In genomic region chr8:103879505-103879904, GRCm38 (mm10) we compare ENCODE assay signal across 27 mouse cellular contexts.
DNase-seq lines count a peak whose midpoint lies in the region; ATAC-seq and TF ChIP-seq lines count a peak whose summit lies in the region.
"Had no signal": no experiment of that assay in that cellular context is flagged by ENCODE, and none has a peak within 500 bp of the region (broad histone marks: within the 10 kb centered on the region; RNA-seq: fewer than 3 reads in every experiment).

No protein-coding gene starts in this region.

- no peaks in the 10 kb centered on the region for H3K27me3 ChIP-seq in lung, embryonic 14.5 days (ENCODE audit: insufficient read depth, low read length)
- no peaks in the 10 kb centered on the region for H3K27me3 ChIP-seq in lung, embryonic 16.5 days (ENCODE audit: control insufficient read depth, insufficient read depth, low read depth, low read length)
- H3K27me3 ChIP-seq in hindbrain, embryonic 13.5 days, result no peaks in the 10 kb centered on the region
- H3K27me3 ChIP-seq: CH12.LX; embryonic facial prominence, embryonic 12.5 days; forebrain, embryonic 15.5 days; heart, embryonic 13.5 days; hindbrain, embryonic 15.5 days had no signal

- no peaks in the 10 kb centered on the region for H3K9me3 ChIP-seq in lung, embryonic 14.5 days (ENCODE audit: low read depth, low read length)
- no peaks in the 10 kb centered on the region for H3K9me3 ChIP-seq in lung, embryonic 16.5 days (ENCODE audit: control insufficient read depth, low read length)
- no peaks in the 10 kb centered on the region for H3K9me3 ChIP-seq in hindbrain, embryonic 13.5 days
- H3K9me3 ChIP-seq: embryonic facial prominence, embryonic 12.5 days; embryonic facial prominence, embryonic 15.5 days; forebrain, embryonic 12.5 days; forebrain, embryonic 15.5 days; heart, embryonic 10.5 days; heart, embryonic 13.5 days; hindbrain, embryonic 15.5 days had no signal

- H3K4me3 ChIP-seq in lung, embryonic 14.5 days (ENCODE audit: low read depth, low read length), result no peak overlapping the region
- no peak overlapping the region for H3K4me3 ChIP-seq in lung, embryonic 16.5 days (ENCODE audit: low read length)
- H3K4me3 ChIP-seq in hindbrain, embryonic 13.5 days, result no peak overlapping the region
- H3K4me3 ChIP-seq: embryonic facial prominence, embryonic 12.5 days; embryonic facial prominence, embryonic 15.5 days; forebrain, embryonic 12.5 days; forebrain, embryonic 15.5 days; heart, adult 2 months; heart, embryonic 10.5 days; heart, embryonic 13.5 days; hindbrain, embryonic 15.5 days had no signal

- peak; percentile 80 for DNase-seq in lung, embryonic 14.5 days
- peak; percentile 39 for DNase-seq in lung, postnatal 14 days
- peak; percentile 12 to 38 for DNase-seq in lung, postnatal 4 days
- no peak for DNase-seq in cerebellum, postnatal 4 days (ENCODE audit: low spot score in 2 of 2)
- no peak for DNase-seq in adipocyte (ENCODE audit: low spot score)
- DNase-seq: adrenal gland, adult 8-10 months; adrenal gland, postnatal 36 days; B cell, adult 2 months; cerebellum, adult 18-20 months; cerebellum, adult 9-10 months; cerebellum, postnatal 14 days; gastrocnemius, postnatal 36 days; heart, adult 2 months; heart, postnatal 14 days; heart, postnatal 4 days had no signal

- no peaks in the 10 kb centered on the region for H3K36me3 ChIP-seq in lung, embryonic 14.5 days (ENCODE audit: insufficient read depth)
- H3K36me3 ChIP-seq in lung, embryonic 16.5 days (ENCODE audit: control insufficient read depth, insufficient read depth, low read length), result no peaks in the 10 kb centered on the region
- H3K36me3 ChIP-seq in hindbrain, embryonic 13.5 days, result no peaks in the 10 kb centered on the region
- H3K36me3 ChIP-seq: embryonic facial prominence, embryonic 12.5 days; embryonic facial prominence, embryonic 15.5 days; forebrain, embryonic 12.5 days; forebrain, embryonic 15.5 days; G1E; heart, embryonic 10.5 days; heart, embryonic 13.5 days; hindbrain, embryonic 15.5 days had no signal

- peak; percentile 58; the same call in 1 of the 2 replicates for ATAC-seq in lung, embryonic 14.5 days (ENCODE audit: insufficient read depth)
- ATAC-seq in lung, embryonic 16.5 days (ENCODE audit: low read depth), result peak; percentile 74
- ATAC-seq in hindbrain, embryonic 13.5 days (ENCODE audit: low FRiP score), result no peak
- ATAC-seq: forebrain, embryonic 15.5 days; Patski had no signal

- H3K4me2 ChIP-seq in lung, embryonic 14.5 days, result no peak overlapping the region
- no peak overlapping the region for H3K4me2 ChIP-seq in lung, embryonic 16.5 days (ENCODE audit: low read depth, low read length)
- no peak overlapping the region for H3K4me2 ChIP-seq in hindbrain, embryonic 13.5 days
- H3K4me2 ChIP-seq: embryonic facial prominence, embryonic 12.5 days; embryonic facial prominence, embryonic 15.5 days; forebrain, embryonic 12.5 days; forebrain, embryonic 15.5 days; heart, embryonic 13.5 days; hindbrain, embryonic 15.5 days had no signal

- H3K9ac ChIP-seq in lung, embryonic 14.5 days, result no peak overlapping the region
- H3K9ac ChIP-seq in lung, embryonic 16.5 days (ENCODE audit: low read length), result no peak overlapping the region
- no peak overlapping the region for H3K9ac ChIP-seq in hindbrain, embryonic 13.5 days
- H3K9ac ChIP-seq: embryonic facial prominence, embryonic 12.5 days; embryonic facial prominence, embryonic 15.5 days; forebrain, embryonic 12.5 days; forebrain, embryonic 15.5 days; heart, embryonic 13.5 days; hindbrain, embryonic 15.5 days had no signal

- H3K27ac ChIP-seq in lung, embryonic 14.5 days (ENCODE audit: low read depth), result no peak overlapping the region
- H3K27ac ChIP-seq in lung, embryonic 16.5 days (ENCODE audit: low read length), result no peak overlapping the region
- no peak overlapping the region for H3K27ac ChIP-seq in hindbrain, embryonic 13.5 days
- H3K27ac ChIP-seq: embryonic facial prominence, embryonic 12.5 days; forebrain, embryonic 12.5 days; forebrain, embryonic 15.5 days; heart, adult 2 months; heart, embryonic 10.5 days; heart, embryonic 13.5 days; hindbrain, embryonic 15.5 days had no signal

- WGBS in lung, embryonic 14.5 days, result 44% methylated on average over 2 of the region's 2 CpGs
- WGBS in lung, embryonic 16.5 days, result 51% methylated on average over 2 of the region's 2 CpGs
- WGBS in hindbrain, embryonic 13.5 days, result 86% methylated on average over 2 of the region's 2 CpGs

- no peaks in the 10 kb centered on the region for H3K4me1 ChIP-seq in lung, embryonic 14.5 days (ENCODE audit: insufficient read depth)
- H3K4me1 ChIP-seq in lung, embryonic 16.5 days (replicated peaks; ENCODE audit: control insufficient read depth, insufficient read depth, low read length), result peaks cover 9% of the 10 kb centered on the region
- H3K4me1 ChIP-seq in hindbrain, embryonic 13.5 days (replicated peaks), result peaks cover 3% of the 10 kb centered on the region
- H3K4me1 ChIP-seq: forebrain, embryonic 15.5 days had no signal

- TF ChIP-seq CTCF in lung, embryonic 14.5 days (IDR thresholded peaks at IDR 0.05; ENCODE audit: low read depth), result no peak

Comparison
In these comparisons a context has a peak if more than half of its experiments do, and no peak if none do; other contexts are left out.
1. DNase-seq: peak in lung, embryonic 14.5 days (single experiment), lung, postnatal 14 days (single experiment) and lung, postnatal 4 days (2 of 2); none in cerebellum, postnatal 4 days (0 of 2) and adipocyte (single experiment).